Mouse (Mus musculus) testis, adult 2 months (tissue): ENCODE data around the gene 1700001J03Rik. TPM values are rescaled to one million over a fixed set of nuclear protein-coding genes. Genes with fewer than 3 reads are reported as not detected.
"Not testable (repeated sequence)": the region's sequence is repeated elsewhere in the genome, so short reads cannot be mapped to it uniquely, and the experiment has no call there.

Experiments
- H3K27ac ChIP-seq: fragments of 200-500 bp; 2 replicates; pipeline ENCODE4 v1.5.1; 2012; ENCODE audit warnings: low read depth, low read length; ENCODE audit not compliant: control insufficient read depth, insufficient read depth
- H3K27me3 ChIP-seq: fragments of 200-500 bp; 2 replicates; pipeline ENCODE4 v1.6.1; 2012; ENCODE audit warnings: mild to moderate bottlenecking, low read length, moderate library complexity; ENCODE audit not compliant: control insufficient read depth, insufficient read depth
- H3K36me3 ChIP-seq: fragments of 200-500 bp; 2 replicates; pipeline ENCODE4 v1.6.1; 2012; ENCODE audit warnings: mild to moderate bottlenecking, low read length; ENCODE audit not compliant: control insufficient read depth, insufficient read depth
- H3K4me1 ChIP-seq: fragments of 200-500 bp; 2 replicates; pipeline ENCODE4 v1.6.1; 2012; ENCODE audit warnings: low read length; ENCODE audit not compliant: control insufficient read depth, insufficient read depth
- H3K4me3 ChIP-seq: fragments of 200-500 bp; 2 replicates; pipeline ENCODE4 v1.5.1; 2012; ENCODE audit warnings: low read depth, mild to moderate bottlenecking, low read length, moderate library complexity, mixed read lengths; ENCODE audit not compliant: control insufficient read depth
- CTCF ChIP-seq: fragments of 200-500 bp; IDR thresholded peaks from 2 replicates; pipeline ENCODE4 v1.5.1; 2012; ENCODE audit warnings: low read depth, mild to moderate bottlenecking, inconsistent platforms, low read length, moderate library complexity; ENCODE audit not compliant: control insufficient read depth, insufficient read depth, insufficient replicate concordance
- POLR2A ChIP-seq: fragments of 200-500 bp; IDR thresholded peaks from 2 replicates; pipeline ENCODE4 v1.6.1; 2012; ENCODE audit warnings: low read depth, mild to moderate bottlenecking, inconsistent platforms, low read length, moderate library complexity; ENCODE audit not compliant: control insufficient read depth
- polyA plus RNA-seq: library from polyadenylated mRNA; depleted of rRNA; stranded (reverse); fragments of >200 nt; gene quantifications from 2 replicates; pipeline ENCODE4 v1.2.3, GENCODE M21; 2012; rRNA removed

Gene 1700001J03Rik
- polyA plus RNA-seq, 1 experiment, result 471 TPM

- not testable (repeated sequence) for H3K27me3 ChIP-seq, H3K4me1 ChIP-seq, H3K4me3 ChIP-seq, H3K27ac ChIP-seq, H3K36me3 ChIP-seq
- TF ChIP-seq CTCF, result peak; percentile 53; the same call in 1 of the 2 replicates
Measured at GRCm38 (mm10) chr5:146187441-146187840, 2.3 kb upstream of the 1700001J03Rik start.

DNA sequence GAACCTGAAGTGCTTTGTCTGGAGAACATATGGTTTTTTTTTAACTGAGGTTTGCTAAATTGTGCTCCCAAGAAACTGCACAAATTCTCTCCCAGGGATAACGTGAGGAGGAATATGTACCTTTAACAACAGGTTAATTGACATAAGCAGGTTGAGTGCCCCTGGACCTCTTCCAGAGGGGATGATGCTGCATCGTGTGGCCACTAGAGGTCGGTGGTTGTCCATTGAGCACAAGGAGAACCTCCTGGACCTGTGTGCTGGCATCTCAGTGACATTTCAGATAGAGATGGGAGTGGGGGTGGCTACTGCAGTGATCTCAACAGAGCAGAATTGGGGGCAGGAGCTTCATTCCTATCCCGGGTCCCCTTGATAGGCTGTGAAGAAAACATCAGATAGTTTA lies 12.4 kb downstream of the 1700001J03Rik start:
- H3K27me3 ChIP-seq, H3K36me3 ChIP-seq, H3K27ac ChIP-seq, H3K4me3 ChIP-seq, H3K4me1 ChIP-seq: not testable (repeated sequence)

- peak within 1 kb of the TSS; percentile 80 for H3K4me3 ChIP-seq
- not testable (repeated sequence) for H3K36me3 ChIP-seq, H3K27me3 ChIP-seq, H3K4me1 ChIP-seq
- H3K27ac ChIP-seq, result peak within 1 kb of the TSS; percentile 13; the same call in 1 of the 2 replicates
Measured at GRCm38 (mm10) chr5:146170621-146171020, 14.5 kb downstream of the 1700001J03Rik start, which contains the start of gene Gm6309. Gm6309 (minus strand) TSS chr5:146170721.

GRCm38 (mm10) chr5:146160439-146160838 lies 24.7 kb downstream of the 1700001J03Rik start, which contains the start of gene Gm5565:
Gm5565 (minus strand) TSS chr5:146160539.
- peak within 1 kb of the TSS; percentile 29 for H3K4me3 ChIP-seq
- not testable (repeated sequence) for H3K4me1 ChIP-seq, H3K27me3 ChIP-seq, H3K27ac ChIP-seq, H3K36me3 ChIP-seq

- not testable (repeated sequence) for H3K4me3 ChIP-seq, H3K4me1 ChIP-seq, H3K27ac ChIP-seq, H3K36me3 ChIP-seq, H3K27me3 ChIP-seq
Measured at GRCm38 (mm10) chr5:146158326-146158725, 26.8 kb downstream of the 1700001J03Rik start.

DNA sequence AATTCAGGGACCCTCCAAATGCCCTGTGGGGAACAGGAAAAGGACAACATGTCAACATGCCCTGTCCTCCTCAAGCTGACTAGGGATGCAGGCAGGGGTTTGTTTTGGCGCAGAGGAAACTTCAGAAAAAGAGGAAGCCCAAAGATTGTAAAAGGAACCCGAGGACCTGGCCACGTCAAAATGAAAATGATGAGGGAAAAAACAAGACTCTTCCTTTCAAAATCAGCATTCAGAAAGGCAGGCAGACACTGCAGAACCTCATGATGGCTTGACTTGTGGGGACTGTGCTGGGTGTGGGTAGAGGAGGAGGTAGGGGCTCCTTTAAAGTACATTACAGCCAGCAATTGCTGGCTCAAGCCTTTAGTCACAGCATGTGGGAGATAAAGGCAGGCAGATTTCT lies 34.6 kb downstream of the 1700001J03Rik start:
- H3K36me3 ChIP-seq, result no peaks in the 10 kb centered on the region
- no peak overlapping the region for H3K4me3 ChIP-seq
- no peak for TF ChIP-seq CTCF
- no peak for TF ChIP-seq POLR2A
- no peak overlapping the region for H3K27ac ChIP-seq
- no peaks in the 10 kb centered on the region for H3K27me3 ChIP-seq
- H3K4me1 ChIP-seq, result no peaks in the 10 kb centered on the region

DNA sequence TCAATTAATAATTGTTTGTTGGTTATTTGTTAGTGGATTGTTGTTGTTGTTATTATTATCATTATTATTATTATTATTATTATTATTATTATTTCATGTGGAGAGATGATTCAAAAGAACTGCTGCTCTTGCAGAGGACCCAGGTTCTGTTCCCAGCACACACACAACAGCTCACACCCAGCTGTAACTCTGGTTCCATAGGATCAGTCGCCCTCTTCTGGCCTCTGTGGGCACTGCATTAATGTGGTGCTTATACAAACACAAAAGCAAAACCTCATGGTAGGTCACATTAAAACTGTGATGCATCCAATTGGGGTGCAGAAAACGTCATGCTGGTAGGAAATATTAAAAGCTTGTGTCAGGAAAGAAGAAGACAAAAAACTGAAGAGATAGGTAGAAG lies 37.2 kb downstream of the 1700001J03Rik start:
- Histone ChIP-seq H3K27me3 (no peaks in the 10 kb centered on the region), H3K4me1 (no peaks in the 10 kb centered on the region), H3K4me3 (no peak overlapping the region), H3K36me3 (no peaks in the 10 kb centered on the region), H3K27ac (no peak overlapping the region)
- TF ChIP-seq POLR2A (no peak), CTCF (no peak)

Other genes starting within 250 kb of the 1700001J03Rik start
- not detected in 2 replicates for gene Cyp3a25, start 175.7 kb downstream of the 1700001J03Rik start, polyA plus RNA-seq
- not detected in 2 replicates for gene Cyp3a59, start 106.0 kb downstream of the 1700001J03Rik start, polyA plus RNA-seq
- 9.2 and 9.4 TPM in 2 replicates for gene Gm5565, start 24.8 kb downstream of the 1700001J03Rik start, polyA plus RNA-seq
- gene Gm6309, start 14.6 kb downstream of the 1700001J03Rik start, polyA plus RNA-seq, result 36.0 and 46.9 TPM in 2 replicates
- 26.3 and 27.6 TPM in 2 replicates for gene Rnf6, start 36.3 kb upstream of the 1700001J03Rik start, polyA plus RNA-seq
- gene Cdk8, start 45.9 kb upstream of the 1700001J03Rik start, polyA plus RNA-seq, result 18.7 and 19.1 TPM in 2 replicates
- 5.0 and 5.3 TPM in 2 replicates for gene Wasf3, start 199.7 kb upstream of the 1700001J03Rik start, polyA plus RNA-seq